Mouse (Mus musculus) left cerebral cortex, adult 9 months (tissue): Measurements from ENCODE around the gene Bahd1.

Experiments
- DNase-seq, 2 experiments: peaks; one replicate each; pipeline ENCODE4 v3.0.0; 2022; ENCODE audit warnings: low spot score in 2 of 2

Bahd1 gene

GRCm38 (mm10) chr2:118941341-118941740 lies 41.2 kb downstream of the Bahd1 start:
- DNase-seq, result no peak

DNA sequence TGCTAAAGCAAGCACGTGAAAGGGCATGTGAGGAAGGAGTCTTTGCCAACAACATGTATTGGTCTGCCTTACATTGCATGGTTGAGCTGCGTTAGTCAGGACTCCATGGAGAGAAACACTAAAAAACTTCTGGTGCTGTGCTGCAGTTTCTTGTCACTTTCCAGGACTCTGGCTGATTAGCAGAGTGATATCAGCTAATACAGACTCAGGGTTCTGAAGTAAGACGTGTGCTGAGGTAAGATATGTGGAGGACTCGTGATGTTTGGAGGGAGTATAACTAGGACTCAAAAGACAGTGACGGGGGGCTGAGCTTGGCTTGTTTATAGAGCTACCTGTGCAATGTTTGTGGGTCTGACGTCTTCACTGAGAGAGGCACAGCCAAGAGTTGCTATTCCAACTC lies 43.1 kb downstream of the Bahd1 start:
- no peak for DNase-seq

- no peak for DNase-seq
Measured at GRCm38 (mm10) chr2:118948818-118949217, 48.6 kb downstream of the Bahd1 start.

DNA sequence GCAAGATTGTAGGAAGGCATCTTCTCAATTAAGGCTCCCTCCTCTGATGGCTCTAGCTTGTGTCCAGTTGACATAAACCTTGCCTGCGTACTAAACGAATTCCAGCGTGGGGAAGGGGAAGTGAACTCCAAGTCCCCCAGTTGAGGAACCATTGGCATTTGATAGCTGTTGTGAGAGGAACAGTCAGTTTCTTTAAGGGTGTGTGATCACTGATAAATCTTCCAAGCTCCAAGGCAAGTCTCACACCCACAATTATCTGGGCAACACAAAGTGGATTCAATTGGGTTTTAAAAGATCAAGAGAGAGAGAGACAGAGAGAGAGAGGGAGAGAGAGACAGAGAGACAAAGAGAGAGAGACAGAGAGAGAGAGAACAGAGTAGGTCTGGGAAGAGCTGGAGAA lies 49.5 kb downstream of the Bahd1 start:
- DNase-seq, result no peak

- DNase-seq, result no peak
Measured at GRCm38 (mm10) chr2:118956497-118956896, 56.3 kb downstream of the Bahd1 start.

DNA sequence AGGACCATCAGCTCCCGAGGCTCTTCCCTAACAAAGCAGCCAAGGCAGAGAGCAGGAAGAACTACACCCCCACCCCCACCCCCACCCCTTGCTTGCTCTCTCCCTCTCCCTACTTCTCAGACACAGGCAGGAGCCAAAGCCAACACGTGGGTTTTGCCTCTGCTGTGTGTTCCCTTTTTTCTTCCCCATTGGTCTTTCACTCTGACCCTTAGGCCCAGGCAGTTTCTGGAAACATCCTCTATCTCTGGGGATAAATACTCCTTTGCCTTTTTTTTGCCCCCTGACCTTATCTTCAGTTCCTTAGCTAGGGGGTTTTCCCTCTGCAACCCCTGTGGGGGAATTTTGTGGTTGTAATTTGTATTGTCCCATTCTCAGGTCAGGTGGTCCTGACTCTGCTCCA lies 59.5 kb downstream of the Bahd1 start:
- DNase-seq, result no peak

DNA sequence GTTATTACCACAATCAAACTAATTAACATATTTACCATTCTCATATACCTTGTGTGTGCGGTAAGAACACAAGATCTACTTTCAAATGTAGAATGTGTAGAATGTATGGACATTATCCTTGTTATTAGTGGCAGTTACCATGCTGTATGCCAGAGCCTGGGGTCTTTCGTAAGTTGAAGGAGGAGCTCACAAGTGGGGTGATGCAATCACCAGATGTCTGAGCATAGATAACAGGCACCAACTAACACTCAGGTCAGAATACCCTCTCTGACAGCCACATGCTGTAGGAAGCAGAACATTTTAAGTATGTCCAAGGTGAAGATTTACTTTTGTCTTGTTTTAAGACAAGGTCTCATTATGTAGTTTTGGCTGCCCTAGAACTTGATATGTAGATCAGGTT lies 60.2 kb downstream of the Bahd1 start:
- DNase-seq, result no peak

- no peak for DNase-seq
Measured at GRCm38 (mm10) chr2:118961546-118961945, 61.4 kb downstream of the Bahd1 start.

- no peak for DNase-seq
Measured at GRCm38 (mm10) chr2:118963007-118963675, 63.0 kb downstream of the Bahd1 start.

DNA sequence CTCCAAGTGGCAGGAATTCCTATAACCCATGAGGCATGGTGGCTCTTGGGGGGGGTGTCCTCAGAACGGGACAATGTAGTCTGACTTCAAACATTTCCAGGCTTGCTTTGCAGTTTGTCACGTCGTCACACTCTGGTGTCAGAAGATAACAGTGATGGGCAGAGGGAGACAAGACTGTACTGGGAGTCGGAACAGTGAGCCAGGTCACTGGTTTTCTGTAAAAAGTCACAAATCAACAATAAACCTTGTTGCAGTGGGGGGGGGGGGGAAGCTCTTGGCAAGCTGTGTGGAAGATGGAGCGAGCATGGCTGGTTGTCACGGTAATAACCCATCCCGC lies 63.5 kb downstream of the Bahd1 start:
- no peak for DNase-seq

- DNase-seq, result no peak
Measured at GRCm38 (mm10) chr2:118969585-118970147, 69.5 kb downstream of the Bahd1 start.

GRCm38 (mm10) chr2:118972048-118972447 lies 71.9 kb downstream of the Bahd1 start:
- no peak for DNase-seq

- DNase-seq, result peak; percentile 42 to 87
Measured at GRCm38 (mm10) chr2:118972687-118973376, 72.7 kb downstream of the Bahd1 start.
